Mouse (Mus musculus): ENCODE measurements around the gene Lamb1. TPM values are rescaled to one million over a fixed set of nuclear protein-coding genes. Genes with fewer than 3 reads are reported as not detected.

Lamb1 gene
- total RNA-seq, 2 experiments from 2014 or later: 22.2 to 24.5 TPM

GRCm38 (mm10) chr12:31307756-31308155 lies 42.7 kb downstream of the Lamb1 start:
- intact Hi-C loops (cut with DNase I): no loop called here
- no peak for DNase-seq

GRCm38 (mm10) chr12:31310687-31311086 lies 45.7 kb downstream of the Lamb1 start:
- intact Hi-C loops (cut with DNase I): no loop called here
- DNase-seq: no peak

- intact Hi-C loops (cut with DNase I): no loop called here
- DNase-seq: no peak
These were observed 46.7 kb downstream of the Lamb1 start for GRCm38 (mm10) chr12:31311671-31312265.

- no peak for DNase-seq
- intact Hi-C loops (cut with DNase I): no loop called here
These were observed 47.2 kb downstream of the Lamb1 start for GRCm38 (mm10) chr12:31312281-31312680.

GRCm38 (mm10) chr12:31313136-31313535 lies 48.1 kb downstream of the Lamb1 start:
- intact Hi-C loops (cut with DNase I): no loop called here
- DNase-seq: no peak

- DNase-seq: no peak
- intact Hi-C loops (cut with DNase I): no loop called here
These were observed 49.3 kb downstream of the Lamb1 start for GRCm38 (mm10) chr12:31314310-31314709.

- no peak for DNase-seq
- intact Hi-C loops (cut with DNase I): no loop called here
These were observed 50.9 kb downstream of the Lamb1 start for GRCm38 (mm10) chr12:31315961-31316360.

- intact Hi-C loops (cut with DNase I): no loop called here
- no peak for DNase-seq
These were observed 52.8 kb downstream of the Lamb1 start for GRCm38 (mm10) chr12:31317670-31318408.

- no peak for DNase-seq
- intact Hi-C loops (cut with DNase I): no loop called here
These were observed 53.5 kb downstream of the Lamb1 start for GRCm38 (mm10) chr12:31318409-31318963.

- no peak for DNase-seq
- intact Hi-C loops (cut with DNase I): no loop called here
These were observed 55.8 kb downstream of the Lamb1 start for GRCm38 (mm10) chr12:31320817-31321216.

GRCm38 (mm10) chr12:31321532-31321931 lies 56.5 kb downstream of the Lamb1 start:
- intact Hi-C loops (cut with DNase I): no loop called here
- no peak for DNase-seq

- no peak for DNase-seq
- intact Hi-C loops (cut with DNase I): no loop called here
These were observed 58.2 kb downstream of the Lamb1 start for GRCm38 (mm10) chr12:31323136-31323695.

GRCm38 (mm10) chr12:31327139-31327538 lies 62.1 kb downstream of the Lamb1 start:
- intact Hi-C loops (cut with DNase I): no loop called here
- DNase-seq: no peak

- intact Hi-C loops (cut with DNase I): no loop called here
- DNase-seq: no peak
These were observed 68.2 kb downstream of the Lamb1 start for GRCm38 (mm10) chr12:31333261-31333660.

- intact Hi-C loops (cut with DNase I): loop anchor here (10.0 kb wide), 1 partner anchor 216 kb away; no protein-coding TSS in a partner anchor
- no peak for DNase-seq
These were observed 85.3 kb downstream of the Lamb1 start for GRCm38 (mm10) chr12:31350191-31350943.

- peak; percentile 93 to 96 for DNase-seq
- intact Hi-C loops (cut with DNase I): loop anchor here (10.0 kb wide), 1 partner anchor 216 kb away; no protein-coding TSS in a partner anchor
These were observed 86.2 kb downstream of the Lamb1 start, which contains the start of gene Dld for GRCm38 (mm10) chr12:31350944-31351928. Dld (minus strand) TSS chr12:31351453.

- no peak for DNase-seq
- intact Hi-C loops (cut with DNase I): no loop called here
These were observed 101.4 kb downstream of the Lamb1 start for GRCm38 (mm10) chr12:31366428-31366827.

- intact Hi-C loops (cut with DNase I): no loop called here
These were observed 102.7 kb downstream of the Lamb1 start for GRCm38 (mm10) chr12:31367721-31368120.

GRCm38 (mm10) chr12:31369118-31369517 lies 104.1 kb downstream of the Lamb1 start:
- intact Hi-C loops (cut with DNase I): no loop called here

More at GRCm38 (mm10) chr12:31367721-31368120, 102.7 kb downstream of the Lamb1 start:
- peak; percentile 18 to 67 for DNase-seq

More at GRCm38 (mm10) chr12:31369118-31369517, 104.1 kb downstream of the Lamb1 start:
- no peak for DNase-seq
